Mouse (Mus musculus) thymus, adult 2 months (tissue): Measurements from ENCODE around the gene Fam229a. TPM values are rescaled to one million over a fixed set of nuclear protein-coding genes. Genes with fewer than 3 reads are reported as not detected.
"Not testable (repeated sequence)": the region's sequence is repeated elsewhere in the genome, so short reads cannot be mapped to it uniquely, and the experiment has no call there.

Experiments
- DNase-seq: peaks from one replicate; pipeline ENCODE4 v3.0.0; 2021
- H3K27ac ChIP-seq: fragments of 200-500 bp; 2 replicates; pipeline ENCODE4 v1.5.1; 2012; ENCODE audit warnings: low read length, control low read depth; ENCODE audit not compliant: control insufficient read depth, insufficient read depth
- H3K27me3 ChIP-seq: fragments of 200-500 bp; 2 replicates; pipeline ENCODE4 v1.6.1; 2012; ENCODE audit warnings: mild to moderate bottlenecking, low read length, moderate library complexity, mixed read lengths; ENCODE audit not compliant: control insufficient read depth, insufficient read depth
- H3K36me3 ChIP-seq: fragments of 200-500 bp; 2 replicates; pipeline ENCODE4 v1.6.1; 2012; ENCODE audit warnings: mild to moderate bottlenecking, low read length, moderate library complexity; ENCODE audit not compliant: control insufficient read depth, insufficient read depth
- H3K4me1 ChIP-seq: fragments of 200-500 bp; replicated peaks from 2 replicates; pipeline ENCODE4 v1.6.1; 2012; ENCODE audit warnings: low read length; ENCODE audit not compliant: control insufficient read depth, insufficient read depth
- H3K4me3 ChIP-seq: fragments of 200-500 bp; 2 replicates; pipeline ENCODE4 v1.5.1; 2012; ENCODE audit warnings: mild to moderate bottlenecking, low read length, control low read depth, moderate library complexity; ENCODE audit not compliant: control insufficient read depth, insufficient read depth
- CTCF ChIP-seq: fragments of 200-500 bp; IDR thresholded peaks from 2 replicates; pipeline ENCODE4 v1.5.1; 2012; ENCODE audit warnings: mild to moderate bottlenecking, control low read depth, low read length, moderate library complexity, borderline replicate concordance; ENCODE audit not compliant: control insufficient read depth, poor library complexity, insufficient read depth; ENCODE audit errors: extremely low read depth
- POLR2A ChIP-seq: fragments of 200-500 bp; IDR thresholded peaks from 2 replicates; pipeline ENCODE4 v1.6.1; 2012; ENCODE audit warnings: mild to moderate bottlenecking, low read length, control low read depth, moderate library complexity; ENCODE audit not compliant: control insufficient read depth, poor library complexity, insufficient read depth; ENCODE audit errors: extremely low read depth
- WGBS: fragments of 180-500 bp; shearing (Covaris S2); methylation state at CpG from one replicate; pipeline ENCODE4 v1.1.7; 2018; 5-methylcytosine and 5-hydroxymethylcytosine counted together
- polyA plus RNA-seq: library from polyadenylated mRNA; depleted of rRNA; stranded (reverse); fragments of >200 nt; gene quantifications from 2 replicates; pipeline ENCODE4 v1.2.3, GENCODE M21; 2012

The Fam229a gene
- polyA plus RNA-seq, 1 experiment, result 1.1 TPM

- Histone ChIP-seq H3K27ac (no peak overlapping the region), H3K4me1 (peaks cover 4% of the 10 kb centered on the region; the same call in 1 of the 2 replicates), H3K27me3 (no peaks in the 10 kb centered on the region), H3K4me3 (no peak overlapping the region), H3K36me3 (no peaks in the 10 kb centered on the region)
- DNase-seq, result no peak
- WGBS, result 82% methylated on average over 15 of the region's 15 CpGs
- no peak for TF ChIP-seq CTCF
- no peak for TF ChIP-seq POLR2A
Observed at GRCm38 (mm10) chr4:129451471-129452169, 39.4 kb upstream of the Fam229a start.

GRCm38 (mm10) chr4:129455265-129455664 lies 35.7 kb upstream of the Fam229a start:
- no peaks in the 10 kb centered on the region for H3K27me3 ChIP-seq
- whole genome bisulfite sequencing, result 0% methylated on average over 5 of the region's 5 CpGs
- TF ChIP-seq CTCF (no peak), POLR2A (no peak)
- DNase-seq, result peak; percentile 56
- no peaks in the 10 kb centered on the region for H3K4me1 ChIP-seq
- no peak overlapping the region for H3K27ac ChIP-seq
- no peaks in the 10 kb centered on the region for H3K36me3 ChIP-seq
- no peak overlapping the region for H3K4me3 ChIP-seq

GRCm38 (mm10) chr4:129456126-129456525 lies 34.9 kb upstream of the Fam229a start:
- no peak overlapping the region for H3K4me3 ChIP-seq
- WGBS, result 79% methylated on average over 5 of the region's 5 CpGs
- TF ChIP-seq POLR2A (no peak), CTCF (no peak)
- DNase-seq, result no peak
- H3K36me3 ChIP-seq, result no peaks in the 10 kb centered on the region
- H3K27ac ChIP-seq, result no peak overlapping the region
- H3K27me3 ChIP-seq, result no peaks in the 10 kb centered on the region
- H3K4me1 ChIP-seq, result no peaks in the 10 kb centered on the region

GRCm38 (mm10) chr4:129457311-129457710 lies 33.7 kb upstream of the Fam229a start:
- DNase-seq, H3K27ac ChIP-seq, H3K4me3 ChIP-seq, H3K27me3 ChIP-seq, H3K4me1 ChIP-seq, H3K36me3 ChIP-seq: not testable (repeated sequence)
- WGBS, result 94% methylated on average over 2 of the region's 2 CpGs

- DNase-seq, result no peak
Observed at GRCm38 (mm10) chr4:129459726-129460125, 31.3 kb upstream of the Fam229a start.

GRCm38 (mm10) chr4:129460827-129461182 lies 30.2 kb upstream of the Fam229a start:
- H3K4me3 ChIP-seq, result peak overlapping the region; percentile 21
- no peaks in the 10 kb centered on the region for H3K27me3 ChIP-seq
- no peak for DNase-seq
- TF ChIP-seq POLR2A, result no peak
- no peak for TF ChIP-seq CTCF
- H3K4me1 ChIP-seq, result peaks cover 9% of the 10 kb centered on the region
- peaks cover 6% of the 10 kb centered on the region; the same call in 1 of the 2 replicates for H3K36me3 ChIP-seq
- 0% methylated on average over 4 of the region's 4 CpGs for WGBS
- peak overlapping the region; percentile 38 for H3K27ac ChIP-seq

More at GRCm38 (mm10) chr4:129459726-129460125, 31.3 kb upstream of the Fam229a start:
- peaks cover 9% of the 10 kb centered on the region for H3K4me1 ChIP-seq
- no peaks in the 10 kb centered on the region for H3K36me3 ChIP-seq
- H3K27me3 ChIP-seq, result no peaks in the 10 kb centered on the region
- TF ChIP-seq POLR2A (no peak), CTCF (no peak)
- WGBS, result 94% methylated on average over 3 of the region's 3 CpGs
- H3K4me3 ChIP-seq, result no peak overlapping the region
- H3K27ac ChIP-seq, result no peak overlapping the region
